Mouse (Mus musculus) liver, embryonic 13.5 days (tissue): ENCODE data around the gene Slit3. TPM values are rescaled to one million over a fixed set of nuclear protein-coding genes. Genes with fewer than 3 reads are reported as not detected.

Experiments used
- ATAC-seq: fragments of 200-750 bp; cut with Nextera tagmentation; 2 replicates; pipeline ENCODE4 v1.8.0; 2017; ENCODE audit warnings: low read depth, mild to moderate bottlenecking, moderate number of reproducible peaks, moderate library complexity
- DNase-seq: peaks from one replicate; pipeline ENCODE4 v3.0.0; 2022
- H3K27ac ChIP-seq: fragments of 300-500 bp; sonication (generic); 2 replicates; pipeline ENCODE4 v1.5.1; 2015; ENCODE audit warnings: moderate library complexity, mild to moderate bottlenecking, inconsistent platforms
- H3K27me3 ChIP-seq: fragments of 300-500 bp; sonication (generic); 2 replicates; pipeline ENCODE4 v1.6.1; 2015; ENCODE audit warnings: mild to moderate bottlenecking, inconsistent platforms
- H3K36me3 ChIP-seq: fragments of 300-500 bp; sonication (generic); 2 replicates; pipeline ENCODE4 v1.6.1; 2015; ENCODE audit warnings: mild to moderate bottlenecking, inconsistent platforms
- H3K4me1 ChIP-seq: fragments of 300-500 bp; sonication (generic); replicated peaks from 2 replicates; pipeline ENCODE4 v1.6.1; 2015; ENCODE audit warnings: inconsistent platforms
- H3K4me2 ChIP-seq: fragments of 300-500 bp; sonication (generic); 2 replicates; pipeline ENCODE4 v1.6.1; 2015; ENCODE audit warnings: inconsistent platforms, mild to moderate bottlenecking, moderate library complexity
- H3K4me3 ChIP-seq: fragments of 300-500 bp; sonication (generic); replicated peaks from 2 replicates; pipeline ENCODE4 v1.5.1; 2015; ENCODE audit warnings: mild to moderate bottlenecking, inconsistent platforms
- H3K9ac ChIP-seq: fragments of 300-500 bp; sonication (generic); 2 replicates; pipeline ENCODE4 v1.6.1; 2015; ENCODE audit warnings: mild to moderate bottlenecking, inconsistent platforms
- H3K9me3 ChIP-seq: fragments of 300-500 bp; sonication (generic); replicated peaks from 2 replicates; pipeline ENCODE4 v1.6.1; 2016; ENCODE audit warnings: inconsistent platforms
- WGBS: fragments of 180-500 bp; shearing (Covaris S2); methylation state at CpG from one replicate; pipeline ENCODE4 v1.1.7; 2015; ENCODE audit not compliant: insufficient replicate concordance; 5-methylcytosine and 5-hydroxymethylcytosine counted together
- polyA plus RNA-seq: library from polyadenylated mRNA; unstranded; fragments of >200 nt; fragmentation: Nextera tagmentation; extraction: Ambion mirVana; gene quantifications from 2 replicates; pipeline ENCODE4 v1.2.1, GENCODE M21; 2015

Slit3 gene
- polyA plus RNA-seq, 1 experiment from 2014 or later: 0.44 TPM

DNA sequence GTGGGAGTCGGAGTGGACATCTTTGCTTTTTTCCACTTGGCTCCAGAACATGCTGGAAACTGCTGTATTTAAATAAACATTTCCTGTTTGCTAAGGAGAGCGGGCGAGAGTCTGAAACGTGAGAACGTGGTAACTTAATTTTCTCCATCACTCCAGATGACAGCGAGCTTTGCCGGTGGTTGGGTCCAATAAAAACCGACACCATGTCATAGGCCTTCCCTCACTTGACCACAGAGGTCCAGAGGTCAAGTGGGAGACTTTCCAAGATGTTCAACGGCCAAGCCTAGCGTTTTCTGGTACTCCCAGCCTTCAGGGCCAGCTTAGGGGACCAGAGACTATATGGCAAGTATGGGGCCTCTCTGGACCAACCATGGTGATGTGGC is 4.1 kb downstream of the Slit3 start:
- no peaks in the 10 kb centered on the region for H3K9me3 ChIP-seq
- H3K4me3 ChIP-seq: no peak overlapping the region
- H3K27ac ChIP-seq: no peak overlapping the region
- no peak overlapping the region for H3K9ac ChIP-seq
- H3K4me2 ChIP-seq: no peak overlapping the region
- H3K27me3 ChIP-seq: peaks cover 46% of the 10 kb centered on the region
- ATAC-seq: no peak
- H3K36me3 ChIP-seq: no peaks in the 10 kb centered on the region
- WGBS: 28% methylated on average over 10 of the region's 10 CpGs
- H3K4me1 ChIP-seq: no peaks in the 10 kb centered on the region
- no peak for DNase-seq

DNA sequence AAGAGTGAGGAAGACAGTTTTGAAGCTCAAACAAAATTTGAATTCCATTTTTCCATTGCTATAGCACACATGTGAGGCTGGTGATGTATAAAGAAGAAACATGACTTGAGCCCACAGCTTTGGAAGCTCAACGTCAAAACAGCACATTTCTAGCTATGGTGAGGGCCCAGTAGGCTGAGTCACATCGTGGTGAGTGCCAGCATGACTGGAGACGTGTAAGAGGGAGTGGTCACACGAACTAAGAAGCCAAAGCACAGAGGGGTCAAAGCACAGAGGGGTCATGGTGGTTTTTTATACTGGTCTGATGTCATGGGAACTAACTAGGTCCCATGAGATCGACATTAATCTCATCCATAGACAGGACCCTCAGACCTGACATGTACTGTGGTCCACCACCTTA is 10.7 kb downstream of the Slit3 start:
- Histone ChIP-seq H3K36me3 (no peaks in the 10 kb centered on the region), H3K9me3 (no peaks in the 10 kb centered on the region), H3K4me1 (no peaks in the 10 kb centered on the region), H3K27ac (no peak overlapping the region), H3K9ac (no peak overlapping the region), H3K27me3 (no peaks in the 10 kb centered on the region), H3K4me2 (no peak overlapping the region), H3K4me3 (no peak overlapping the region)
- ATAC-seq: no peak
- 50% methylated on average over 5 of the region's 5 CpGs for WGBS
- DNase-seq: no peak

DNA sequence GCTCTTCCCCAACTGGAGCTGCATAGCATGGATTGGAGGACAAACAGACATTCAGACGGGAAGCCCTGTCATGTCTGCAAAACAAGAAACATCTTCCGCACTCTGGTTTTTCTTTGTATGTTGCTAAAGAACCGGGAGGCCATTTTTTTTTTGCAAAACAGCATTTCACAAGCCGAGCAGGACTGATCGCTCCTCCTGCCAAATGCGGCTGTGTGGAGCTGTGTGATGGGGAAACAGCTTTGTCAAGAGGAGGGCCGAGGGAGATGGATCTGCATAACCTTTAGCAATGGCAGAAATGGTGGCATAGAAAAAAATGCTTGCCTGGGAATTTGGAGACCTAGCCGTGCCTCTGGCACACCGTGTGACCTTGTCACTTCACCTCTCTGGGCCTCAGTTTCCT is 15.6 kb downstream of the Slit3 start:
- Histone ChIP-seq H3K36me3 (no peaks in the 10 kb centered on the region), H3K9me3 (no peaks in the 10 kb centered on the region), H3K27ac (no peak overlapping the region), H3K4me3 (no peak overlapping the region), H3K9ac (no peak overlapping the region), H3K27me3 (no peaks in the 10 kb centered on the region), H3K4me1 (no peaks in the 10 kb centered on the region), H3K4me2 (no peak overlapping the region)
- ATAC-seq: no peak
- DNase-seq: no peak
- 64% methylated on average over 9 of the region's 9 CpGs for WGBS

DNA sequence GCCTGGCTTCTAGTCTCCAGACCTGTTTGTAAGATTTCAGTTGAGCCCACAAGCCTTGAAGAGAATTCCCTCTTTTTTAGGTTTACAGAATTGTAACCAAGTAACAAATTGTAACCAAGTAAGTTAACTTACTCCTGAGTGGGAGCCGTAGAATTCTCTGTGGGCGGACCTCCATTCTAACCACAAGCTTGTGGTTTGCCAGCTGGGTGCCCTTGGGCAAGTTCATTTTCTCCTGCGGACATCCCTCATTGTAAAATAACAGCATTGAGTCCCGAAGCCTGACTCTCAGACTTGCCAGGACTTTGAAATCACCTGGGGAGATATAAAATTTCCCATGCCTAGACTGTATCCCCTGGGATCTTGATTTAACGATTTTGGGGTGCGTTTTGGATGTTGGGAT is 19.1 kb downstream of the Slit3 start:
- no peak for ATAC-seq
- no peaks in the 10 kb centered on the region for H3K27me3 ChIP-seq
- H3K27ac ChIP-seq: no peak overlapping the region
- H3K4me1 ChIP-seq: no peaks in the 10 kb centered on the region
- no peak overlapping the region for H3K4me3 ChIP-seq
- DNase-seq: no peak
- no peaks in the 10 kb centered on the region for H3K9me3 ChIP-seq
- no peak overlapping the region for H3K9ac ChIP-seq
- no peak overlapping the region for H3K4me2 ChIP-seq
- H3K36me3 ChIP-seq: no peaks in the 10 kb centered on the region
- 44% methylated on average over 6 of the region's 6 CpGs for WGBS

DNA sequence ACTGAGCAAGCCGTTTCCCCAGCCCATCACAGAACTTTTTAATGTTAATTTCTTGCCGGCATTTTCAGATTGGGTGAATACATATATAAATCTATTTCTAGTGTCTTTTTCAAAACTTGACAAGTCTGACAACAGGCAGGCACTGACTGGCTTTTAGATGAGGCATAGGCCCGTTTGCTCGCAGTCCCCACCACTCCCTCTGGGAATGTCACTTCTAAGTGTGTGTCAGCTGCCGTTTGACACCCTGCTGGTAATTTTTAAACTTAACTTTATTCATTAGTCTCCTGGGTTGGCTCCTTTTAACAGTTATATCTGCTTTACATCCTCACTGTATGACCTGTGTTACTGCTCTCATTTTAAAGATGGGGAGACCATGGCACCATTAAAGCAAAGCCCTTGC is 21.2 kb downstream of the Slit3 start:
- ATAC-seq (no peak), DNase-seq (no peak)
- Histone ChIP-seq H3K27me3 (no peaks in the 10 kb centered on the region), H3K4me3 (no peak overlapping the region), H3K4me1 (no peaks in the 10 kb centered on the region), H3K9me3 (no peaks in the 10 kb centered on the region), H3K9ac (no peak overlapping the region), H3K4me2 (no peak overlapping the region), H3K36me3 (no peaks in the 10 kb centered on the region), H3K27ac (no peak overlapping the region)
- 67% methylated on average over 5 of the region's 5 CpGs for WGBS

GRCm38 (mm10) chr11:35142698-35143360 is 21.8 kb downstream of the Slit3 start:
- no peak overlapping the region for H3K27ac ChIP-seq
- H3K4me3 ChIP-seq: no peak overlapping the region
- no peak overlapping the region for H3K4me2 ChIP-seq
- 55% methylated on average over 7 of the region's 7 CpGs for WGBS
- no peaks in the 10 kb centered on the region for H3K9me3 ChIP-seq
- no peaks in the 10 kb centered on the region for H3K27me3 ChIP-seq
- ATAC-seq: no peak
- DNase-seq: no peak
- no peaks in the 10 kb centered on the region for H3K36me3 ChIP-seq
- no peaks in the 10 kb centered on the region for H3K4me1 ChIP-seq
- no peak overlapping the region for H3K9ac ChIP-seq

DNA sequence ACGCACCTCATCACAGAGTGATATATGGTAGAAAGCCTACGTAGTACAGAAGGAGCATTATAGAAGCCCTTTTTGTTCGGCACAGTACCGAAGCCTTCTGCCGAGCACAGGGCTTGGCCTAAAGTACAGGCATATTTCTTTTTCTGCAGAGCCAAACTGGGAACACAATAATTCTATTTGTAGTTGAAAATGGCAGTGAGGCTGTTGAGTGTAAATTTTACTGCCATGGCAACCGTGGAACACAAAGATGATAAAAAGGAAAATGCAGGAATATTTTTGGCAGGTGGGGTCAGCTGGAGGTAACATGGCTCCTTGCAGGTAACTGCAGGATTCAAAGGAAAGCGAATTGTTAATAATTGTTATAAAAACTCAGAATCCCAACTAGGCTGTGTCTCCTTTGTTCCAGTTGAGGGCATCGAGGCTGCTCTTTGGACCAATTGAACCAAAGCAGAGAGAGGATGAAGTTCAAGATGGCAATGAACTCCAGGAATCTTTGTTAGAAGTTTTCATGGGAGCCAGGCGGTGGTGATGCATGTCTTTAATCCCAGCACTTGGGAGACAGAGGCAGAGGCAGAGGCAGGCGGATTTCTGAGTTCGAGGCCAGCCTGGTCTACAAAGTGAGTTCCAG is 26.9 kb downstream of the Slit3 start:
- 68% methylated on average over 11 of the region's 11 CpGs for WGBS

DNA sequence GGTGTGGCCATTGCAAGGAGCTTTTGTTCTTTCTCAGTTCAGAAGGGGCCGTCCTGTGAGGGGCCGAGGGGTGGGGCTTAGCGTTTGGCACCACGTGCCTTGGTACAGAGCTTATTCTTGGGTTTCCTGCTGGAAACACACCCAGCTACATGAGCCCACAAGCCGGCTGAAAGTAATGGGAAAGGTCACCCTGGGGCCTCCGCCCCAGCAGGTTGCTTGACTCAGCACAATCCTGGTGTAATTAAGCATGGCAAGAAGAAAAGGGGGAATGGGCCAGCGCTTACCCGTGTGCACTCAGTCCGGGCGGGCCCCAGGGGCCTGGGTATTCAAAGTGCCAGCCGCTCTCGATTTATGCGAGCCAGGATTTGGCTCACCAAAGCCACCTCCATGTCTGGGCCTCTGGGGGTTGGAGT is 30.5 kb downstream of the Slit3 start:
- 66% methylated on average over 13 of the region's 13 CpGs for WGBS
- ATAC-seq: no peak

More for the DNA sequence above, 26.9 kb downstream of the Slit3 start:
- no peaks in the 10 kb centered on the region for H3K4me1 ChIP-seq
- H3K27ac ChIP-seq: no peak overlapping the region
- H3K27me3 ChIP-seq: no peaks in the 10 kb centered on the region
- no peak overlapping the region for H3K4me2 ChIP-seq
- no peak for ATAC-seq
- no peaks in the 10 kb centered on the region for H3K9me3 ChIP-seq
- DNase-seq: no peak
- no peak overlapping the region for H3K4me3 ChIP-seq
- no peaks in the 10 kb centered on the region for H3K36me3 ChIP-seq
- no peak overlapping the region for H3K9ac ChIP-seq

GRCm38 (mm10) chr11:35152875-35153274 is 31.9 kb downstream of the Slit3 start:
- no peak for DNase-seq
- no peak for ATAC-seq

More for the DNA sequence above, 30.5 kb downstream of the Slit3 start:
- Histone ChIP-seq H3K4me1 (no peaks in the 10 kb centered on the region), H3K4me2 (no peak overlapping the region), H3K27me3 (no peaks in the 10 kb centered on the region), H3K9ac (no peak overlapping the region), H3K4me3 (no peak overlapping the region), H3K27ac (no peak overlapping the region), H3K9me3 (no peaks in the 10 kb centered on the region), H3K36me3 (no peaks in the 10 kb centered on the region)
- no peak for DNase-seq

DNA sequence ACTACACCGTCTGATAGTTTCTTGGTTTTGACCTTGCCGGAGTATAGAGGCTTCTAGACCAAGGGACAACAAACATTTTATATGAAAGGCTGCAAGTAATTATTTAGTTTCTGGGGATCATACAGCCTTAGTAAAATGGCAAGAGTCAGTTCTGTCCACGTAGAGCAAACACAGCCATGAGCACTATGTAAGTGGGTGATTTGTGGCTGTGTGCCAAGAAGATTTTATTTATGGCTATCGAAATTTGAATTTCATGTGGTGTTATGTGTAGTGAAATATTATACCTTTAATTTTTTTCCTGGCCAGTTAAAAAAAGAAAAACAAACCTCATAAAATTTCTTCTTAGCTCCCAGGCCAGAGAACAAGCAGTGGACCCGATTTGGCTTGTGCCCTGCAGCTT is 33.4 kb downstream of the Slit3 start:
- H3K27ac ChIP-seq: no peak overlapping the region
- ATAC-seq (no peak), DNase-seq (no peak)
- no peaks in the 10 kb centered on the region for H3K36me3 ChIP-seq
- H3K4me3 ChIP-seq: no peak overlapping the region
- no peaks in the 10 kb centered on the region for H3K9me3 ChIP-seq
- H3K4me1 ChIP-seq: no peaks in the 10 kb centered on the region
- no peak overlapping the region for H3K4me2 ChIP-seq
- no peak overlapping the region for H3K9ac ChIP-seq
- WGBS: 56% methylated on average over 5 of the region's 5 CpGs
- H3K27me3 ChIP-seq: no peaks in the 10 kb centered on the region

More at GRCm38 (mm10) chr11:35152875-35153274, 31.9 kb downstream of the Slit3 start:
- Histone ChIP-seq H3K36me3 (no peaks in the 10 kb centered on the region), H3K27me3 (no peaks in the 10 kb centered on the region), H3K27ac (no peak overlapping the region), H3K9ac (no peak overlapping the region), H3K4me3 (no peak overlapping the region), H3K4me2 (no peak overlapping the region), H3K9me3 (no peaks in the 10 kb centered on the region), H3K4me1 (no peaks in the 10 kb centered on the region)
- WGBS: 44% methylated on average over 2 of the region's 2 CpGs

DNA sequence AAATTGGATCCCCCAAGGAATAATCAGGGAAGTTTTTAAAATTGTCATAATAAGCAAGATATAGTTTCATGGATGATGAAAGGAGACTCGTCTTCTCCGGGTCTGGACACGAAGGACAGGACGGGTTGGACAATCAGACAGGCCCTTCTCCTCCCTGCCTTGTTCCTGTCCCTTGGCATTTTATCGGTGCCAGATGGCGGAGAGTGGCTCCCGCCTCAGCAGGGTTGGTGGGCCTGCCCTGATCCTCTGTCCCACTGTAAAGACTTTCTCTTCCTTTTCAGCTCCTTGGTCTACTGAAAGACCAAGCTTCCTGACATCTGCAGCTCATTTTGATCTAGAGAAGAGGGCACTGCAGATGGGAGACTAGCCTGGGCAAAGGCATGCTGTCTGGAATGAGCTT is 34.3 kb downstream of the Slit3 start:
- H3K4me2 ChIP-seq: no peak overlapping the region
- H3K36me3 ChIP-seq: no peaks in the 10 kb centered on the region
- no peak overlapping the region for H3K27ac ChIP-seq
- ATAC-seq (no peak), DNase-seq (no peak)
- H3K4me3 ChIP-seq: no peak overlapping the region
- no peaks in the 10 kb centered on the region for H3K4me1 ChIP-seq
- H3K9ac ChIP-seq: no peak overlapping the region
- H3K27me3 ChIP-seq: no peaks in the 10 kb centered on the region
- no peaks in the 10 kb centered on the region for H3K9me3 ChIP-seq
- WGBS: 75% methylated on average over 7 of the region's 7 CpGs

DNA sequence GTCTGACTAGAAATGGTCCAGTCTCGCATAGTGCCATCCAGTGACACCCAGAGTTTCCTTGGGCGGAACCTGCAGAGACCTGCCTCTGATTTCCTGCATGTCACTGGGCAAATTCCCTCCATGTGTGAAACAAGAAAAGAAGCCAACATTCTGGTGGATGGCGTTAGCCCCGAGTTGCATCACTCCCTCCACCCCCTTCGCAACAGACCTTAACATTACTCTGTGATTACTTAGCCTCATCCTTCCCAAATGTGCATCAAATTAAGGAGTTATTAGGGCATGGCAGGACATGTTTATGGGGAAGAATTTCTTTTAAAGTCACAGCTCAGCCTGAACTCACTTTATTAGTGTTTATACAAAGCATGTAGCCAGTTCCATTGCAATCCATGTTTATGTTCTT is 35.7 kb downstream of the Slit3 start:
- WGBS: 62% methylated on average over 5 of the region's 5 CpGs

More for the DNA sequence above, 35.7 kb downstream of the Slit3 start:
- Histone ChIP-seq H3K27me3 (no peaks in the 10 kb centered on the region), H3K4me3 (no peak overlapping the region), H3K9me3 (no peaks in the 10 kb centered on the region), H3K36me3 (no peaks in the 10 kb centered on the region), H3K4me2 (no peak overlapping the region), H3K4me1 (no peaks in the 10 kb centered on the region), H3K9ac (no peak overlapping the region), H3K27ac (no peak overlapping the region)
- ATAC-seq (no peak), DNase-seq (no peak)
